Mouse (Mus musculus): Measurements from ENCODE around the gene 4930503B20Rik. TPM values are rescaled to one million over a fixed set of nuclear protein-coding genes. Genes with fewer than 3 reads are reported as not detected.

Gene 4930503B20Rik
- polyA plus RNA-seq, 1 experiment from 2014 or later, result not detected

- no peaks in the 10 kb centered on the region for H3K9me3 ChIP-seq (replicated peaks)
- peaks cover 5% of the 10 kb centered on the region for H3K27me3 ChIP-seq (replicated peaks)
- ATAC-seq, result no peak
- H3K27ac ChIP-seq, result no peak overlapping the region
- no peak overlapping the region for H3K9ac ChIP-seq
- WGBS (ENCODE audit: insufficient replicate concordance), result 72% methylated on average over 10 of the region's 10 CpGs
- H3K4me2 ChIP-seq, result no peak overlapping the region
- no peaks in the 10 kb centered on the region for H3K36me3 ChIP-seq
- H3K4me1 ChIP-seq, result peaks cover 21% of the 10 kb centered on the region
- no peak overlapping the region for H3K4me3 ChIP-seq
Observed at GRCm38 (mm10) chr3:146649311-146649894, 1.7 kb downstream of the 4930503B20Rik start.

- H3K4me1 ChIP-seq, result no peaks in the 10 kb centered on the region
- ATAC-seq, result no peak
- WGBS (ENCODE audit: insufficient replicate concordance), result 56% methylated on average over 4 of the region's 4 CpGs
- no peak overlapping the region for H3K27ac ChIP-seq
- H3K9ac ChIP-seq, result no peak overlapping the region
- H3K9me3 ChIP-seq (replicated peaks), result peaks cover 5% of the 10 kb centered on the region; the same call in 1 of the 2 replicates
- no peaks in the 10 kb centered on the region for H3K36me3 ChIP-seq
- peaks cover 2% of the 10 kb centered on the region for H3K27me3 ChIP-seq (replicated peaks)
- H3K4me3 ChIP-seq, result no peak overlapping the region
- H3K4me2 ChIP-seq, result no peak overlapping the region
Observed at GRCm38 (mm10) chr3:146641818-146642427, 9.2 kb downstream of the 4930503B20Rik start.

GRCm38 (mm10) chr3:146632506-146632905 lies 18.6 kb downstream of the 4930503B20Rik start:
- Histone ChIP-seq H3K9ac (no peak overlapping the region), H3K4me1 (0 out of 2 replicates have a peak, but pooled peaks cover 6% of the 10 kb centered on the region), H3K27me3 (replicated peaks) (no peaks in the 10 kb centered on the region), H3K36me3 (no peaks in the 10 kb centered on the region), H3K27ac (no peak overlapping the region), H3K9me3 (replicated peaks) (no peaks in the 10 kb centered on the region), H3K4me3 (no peak overlapping the region), H3K4me2 (no peak overlapping the region)
- WGBS (ENCODE audit: insufficient replicate concordance), result 72% methylated on average over 5 of the region's 5 CpGs
- ATAC-seq, result no peak

DNA sequence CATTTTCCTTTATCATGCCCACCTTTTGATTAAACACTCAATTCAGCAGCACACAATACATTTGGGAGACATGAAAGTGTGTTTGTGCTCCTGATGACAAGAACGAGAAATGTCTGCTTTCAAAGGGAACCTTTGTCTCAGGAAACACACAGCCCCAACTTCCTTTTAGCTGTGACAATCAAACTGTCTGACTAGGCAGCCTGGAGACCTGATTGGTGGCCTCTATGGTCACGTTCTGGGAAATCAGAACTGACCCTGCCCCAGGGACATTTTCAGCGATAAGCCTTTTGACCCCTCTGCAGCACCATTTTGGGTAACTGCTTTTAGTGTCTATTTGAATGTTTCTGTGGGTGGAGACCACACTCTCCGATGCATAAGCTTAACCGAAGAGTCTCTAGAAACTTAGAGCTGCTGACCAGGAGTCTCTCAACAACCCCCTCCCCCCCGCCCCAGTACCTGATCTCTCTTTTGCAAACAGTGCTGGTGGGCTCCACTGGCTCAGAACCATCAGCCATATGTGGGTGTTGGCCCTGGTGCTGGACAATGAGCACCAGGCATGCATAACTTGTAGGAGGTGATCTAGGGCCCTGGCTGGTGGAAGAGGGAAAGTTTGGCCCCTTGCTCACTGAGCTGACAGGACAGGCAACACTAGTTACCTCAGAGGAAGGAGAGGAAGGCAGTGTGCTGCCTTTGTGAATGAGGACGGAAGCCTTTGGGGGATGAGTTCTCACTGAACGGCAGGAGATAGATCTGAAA lies 22.7 kb downstream of the 4930503B20Rik start:
- Histone ChIP-seq H3K36me3 (no peaks in the 10 kb centered on the region), H3K9me3 (replicated peaks) (no peaks in the 10 kb centered on the region), H3K4me1 (0 out of 2 replicates have a peak, but pooled peaks cover 6% of the 10 kb centered on the region), H3K27ac (no peak overlapping the region), H3K9ac (no peak overlapping the region), H3K27me3 (replicated peaks) (no peaks in the 10 kb centered on the region), H3K4me2 (no peak overlapping the region), H3K4me3 (no peak overlapping the region)
- no peak for ATAC-seq
- WGBS (ENCODE audit: insufficient replicate concordance), result 40% methylated on average over 8 of the region's 8 CpGs

GRCm38 (mm10) chr3:146625766-146626165 lies 25.4 kb downstream of the 4930503B20Rik start:
- ATAC-seq, result no peak
- 80% methylated on average over 4 of the region's 4 CpGs for WGBS (ENCODE audit: insufficient replicate concordance)
- H3K27ac ChIP-seq, result no peak overlapping the region

GRCm38 (mm10) chr3:146621966-146622365 lies 29.2 kb downstream of the 4930503B20Rik start:
- ATAC-seq, result no peak
- no peak overlapping the region for H3K4me2 ChIP-seq
- no peak overlapping the region for H3K4me3 ChIP-seq
- no peaks in the 10 kb centered on the region for H3K9me3 ChIP-seq (replicated peaks)
- peaks cover 12% of the 10 kb centered on the region for H3K4me1 ChIP-seq
- no peak overlapping the region for H3K9ac ChIP-seq
- WGBS (ENCODE audit: insufficient replicate concordance), result 81% methylated on average over 11 of the region's 11 CpGs
- no peak overlapping the region for H3K27ac ChIP-seq
- no peaks in the 10 kb centered on the region for H3K36me3 ChIP-seq
- 0 out of 2 replicates have a peak, but pooled peaks cover 4% of the 10 kb centered on the region for H3K27me3 ChIP-seq (replicated peaks)

More at GRCm38 (mm10) chr3:146625766-146626165, 25.4 kb downstream of the 4930503B20Rik start:
- H3K27me3 ChIP-seq (replicated peaks), result 0 out of 2 replicates have a peak, but pooled peaks cover 4% of the 10 kb centered on the region
- no peaks in the 10 kb centered on the region for H3K9me3 ChIP-seq (replicated peaks)
- no peak overlapping the region for H3K9ac ChIP-seq
- H3K4me3 ChIP-seq, result no peak overlapping the region
- H3K4me2 ChIP-seq, result no peak overlapping the region
- no peaks in the 10 kb centered on the region for H3K36me3 ChIP-seq
- H3K4me1 ChIP-seq, result 0 out of 2 replicates have a peak, but pooled peaks cover 6% of the 10 kb centered on the region

GRCm38 (mm10) chr3:146620555-146621249 lies 30.4 kb downstream of the 4930503B20Rik start:
- H3K27me3 ChIP-seq (replicated peaks), result 0 out of 2 replicates have a peak, but pooled peaks cover 4% of the 10 kb centered on the region
- H3K4me3 ChIP-seq, result no peak overlapping the region
- no peak for ATAC-seq
- H3K9me3 ChIP-seq (replicated peaks), result no peaks in the 10 kb centered on the region
- H3K36me3 ChIP-seq, result no peaks in the 10 kb centered on the region
- no peak overlapping the region for H3K4me2 ChIP-seq
- no peak overlapping the region for H3K9ac ChIP-seq
- WGBS (ENCODE audit: insufficient replicate concordance), result 73% methylated on average over 14 of the region's 14 CpGs
- H3K4me1 ChIP-seq, result peaks cover 13% of the 10 kb centered on the region
- no peak overlapping the region for H3K27ac ChIP-seq

DNA sequence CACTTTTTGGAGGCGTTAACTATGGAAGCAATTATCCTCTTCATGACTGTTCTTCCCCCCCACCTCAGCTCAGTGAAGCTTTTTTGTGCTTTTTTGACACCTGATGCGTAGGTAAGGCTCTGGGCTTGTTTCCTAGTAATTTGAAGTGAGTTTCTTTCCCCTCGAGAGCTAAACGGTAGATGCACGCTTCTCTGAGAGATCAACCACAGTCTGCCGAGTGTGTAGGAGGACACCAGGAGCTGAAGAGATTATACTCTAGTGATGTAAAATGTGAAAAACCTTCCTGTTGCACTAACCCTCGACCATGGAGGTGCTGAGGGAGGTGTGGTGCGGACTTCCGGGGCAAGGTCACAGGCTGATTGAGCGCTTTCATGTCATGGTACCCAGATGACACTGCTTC lies 31.0 kb downstream of the 4930503B20Rik start:
- Histone ChIP-seq H3K4me1 (peaks cover 19% of the 10 kb centered on the region), H3K27me3 (replicated peaks) (0 out of 2 replicates have a peak, but pooled peaks cover 4% of the 10 kb centered on the region), H3K4me3 (no peak overlapping the region), H3K27ac (no peak overlapping the region), H3K9ac (no peak overlapping the region), H3K4me2 (no peak overlapping the region), H3K36me3 (no peaks in the 10 kb centered on the region), H3K9me3 (replicated peaks) (no peaks in the 10 kb centered on the region)
- WGBS (ENCODE audit: insufficient replicate concordance), result 71% methylated on average over 10 of the region's 10 CpGs
- ATAC-seq, result no peak

GRCm38 (mm10) chr3:146618357-146618756 lies 32.8 kb downstream of the 4930503B20Rik start:
- whole genome bisulfite sequencing (ENCODE audit: insufficient replicate concordance), result 30% methylated on average over 4 of the region's 4 CpGs
- ATAC-seq, result peak; percentile 60
- 0 out of 2 replicates have a peak, but pooled peaks cover 4% of the 10 kb centered on the region for H3K27me3 ChIP-seq (replicated peaks)
- H3K4me2 ChIP-seq, result 0 out of 2 replicates have a peak overlapping the region, but pooled peaks have one; percentile 1
- H3K27ac ChIP-seq, result no peak overlapping the region
- H3K4me3 ChIP-seq, result no peak overlapping the region
- H3K4me1 ChIP-seq, result peaks cover 19% of the 10 kb centered on the region
- H3K36me3 ChIP-seq, result no peaks in the 10 kb centered on the region
- no peak overlapping the region for H3K9ac ChIP-seq
- no peaks in the 10 kb centered on the region for H3K9me3 ChIP-seq (replicated peaks)

GRCm38 (mm10) chr3:146617946-146618345 lies 33.2 kb downstream of the 4930503B20Rik start:
- Histone ChIP-seq H3K4me3 (no peak overlapping the region), H3K27ac (no peak overlapping the region), H3K27me3 (replicated peaks) (0 out of 2 replicates have a peak, but pooled peaks cover 4% of the 10 kb centered on the region), H3K4me2 (0 out of 2 replicates have a peak overlapping the region, but pooled peaks have one; percentile 1), H3K9ac (no peak overlapping the region), H3K4me1 (peaks cover 19% of the 10 kb centered on the region), H3K36me3 (no peaks in the 10 kb centered on the region), H3K9me3 (replicated peaks) (no peaks in the 10 kb centered on the region)
- ATAC-seq, result peak; percentile 60

DNA sequence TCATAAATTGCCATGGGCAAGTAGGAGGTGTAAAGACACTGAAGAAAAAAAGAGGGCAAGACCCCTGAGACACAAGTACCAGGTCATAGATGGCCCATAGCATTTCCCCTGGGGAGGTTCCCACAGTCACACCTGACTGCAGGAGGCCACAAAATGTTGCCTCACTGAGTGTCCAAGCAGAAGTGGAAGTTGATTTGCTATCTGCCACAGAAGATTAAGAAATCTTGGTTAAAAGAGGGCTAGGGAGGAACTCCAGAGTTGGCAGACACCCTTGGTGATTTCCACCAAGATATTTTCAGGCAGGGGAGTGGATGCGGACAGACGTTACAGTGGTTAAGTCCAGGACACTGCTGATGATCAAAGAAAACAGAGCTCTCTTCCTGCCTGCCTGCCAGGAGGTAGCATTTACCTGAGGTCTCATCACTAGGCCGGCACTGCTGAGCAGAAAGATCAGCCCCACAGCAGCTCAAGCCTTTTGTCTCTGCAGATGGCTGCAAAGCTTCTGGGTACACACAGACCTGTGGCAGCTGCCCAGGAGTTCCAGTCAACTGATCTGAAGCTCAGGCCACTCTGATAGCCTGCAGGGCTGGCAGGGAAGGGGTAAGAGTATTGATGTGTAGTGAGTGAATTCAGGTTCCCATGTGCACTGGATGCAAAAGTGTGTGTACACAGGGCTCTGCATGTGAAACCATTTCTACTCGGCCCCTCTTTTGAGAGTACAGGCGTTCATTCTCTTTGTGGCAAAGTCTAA lies 34.4 kb downstream of the 4930503B20Rik start:
- Histone ChIP-seq H3K4me3 (no peak overlapping the region), H3K4me1 (peaks cover 19% of the 10 kb centered on the region), H3K36me3 (no peaks in the 10 kb centered on the region), H3K27me3 (replicated peaks) (0 out of 2 replicates have a peak, but pooled peaks cover 4% of the 10 kb centered on the region), H3K27ac (no peak overlapping the region), H3K4me2 (no peak overlapping the region), H3K9ac (no peak overlapping the region), H3K9me3 (replicated peaks) (no peaks in the 10 kb centered on the region)
- ATAC-seq, result no peak
- WGBS (ENCODE audit: insufficient replicate concordance), result 62% methylated on average over 5 of the region's 5 CpGs

Data from liver, embryonic 12.5 days (tissue).